Mouse (Mus musculus): ENCODE measurements at regions not wholly inside any gene's neighbourhood (a gene's known extent, or its start where the extent isn't known, plus 50 kb on each side); places are given as distances from the start of the nearest gene placed in this dataset.

- TF ChIP-seq POLR2A (IDR thresholded peaks at IDR 0.05; ENCODE audit: control insufficient read depth, low read depth, low read length) (no peak), CTCF (IDR thresholded peaks at IDR 0.05; ENCODE audit: control insufficient read depth, insufficient read depth, insufficient replicate concordance, low read depth, low read length) (no peak)
Observed at GRCm38 (mm10) chr12:7746708-7747107, 230.7 kb upstream of the Apob start.

All from testis, adult 2 months (tissue).